Mouse (Mus musculus) brain, embryonic 14.5 days (tissue): ENCODE results near the gene Pitx3.

ENCODE experiments used
- CTCF ChIP-seq: fragments of 200-500 bp; IDR thresholded peaks from 2 replicates; pipeline ENCODE4 v1.5.1; 2012; ENCODE audit warnings: inconsistent platforms, mild to moderate bottlenecking, moderate library complexity, borderline replicate concordance; ENCODE audit not compliant: insufficient read depth, insufficient read length; ENCODE audit errors: extremely low read depth
- POLR2A ChIP-seq: fragments of 200-500 bp; IDR thresholded peaks from 2 replicates; pipeline ENCODE4 v1.6.1; 2012; ENCODE audit warnings: mild to moderate bottlenecking, inconsistent platforms, borderline replicate concordance; ENCODE audit not compliant: poor library complexity, insufficient read depth, insufficient read length, severe bottlenecking; ENCODE audit errors: extremely low read depth

DNA sequence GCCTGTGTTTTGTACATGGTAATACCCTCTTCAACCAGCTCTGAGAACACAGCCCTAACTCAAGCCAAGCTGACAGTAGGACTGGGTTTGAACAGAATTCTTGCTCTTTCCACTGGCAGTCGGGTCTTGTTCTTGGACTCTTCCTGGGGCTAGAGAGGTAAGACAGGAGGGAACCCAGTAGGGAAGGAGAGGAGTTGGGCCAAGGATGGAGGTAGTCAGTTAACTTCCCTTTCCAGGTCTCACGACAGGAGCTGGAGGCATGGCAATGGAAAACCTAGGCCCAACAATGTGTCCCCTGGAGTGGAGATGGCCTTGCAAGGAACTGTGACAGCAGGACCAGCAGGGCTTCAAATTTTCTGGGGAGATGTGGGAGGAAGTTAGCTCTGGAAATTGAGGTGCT, 7.8 kb downstream of the Pitx3 start:
- TF ChIP-seq CTCF = no peak
- no peak for TF ChIP-seq POLR2A
